Mouse (Mus musculus) stomach, embryonic 16.5 days (tissue): ENCODE results near the gene Fry. TPM values are rescaled to one million over a fixed set of nuclear protein-coding genes. Genes with fewer than 3 reads are reported as not detected.
A peak's percentile ranks its signal among the peaks of the same experiment; 100 is the strongest.

Source experiments
- ATAC-seq: fragments of 200-750 bp; cut with Nextera tagmentation; 2 replicates; pipeline ENCODE4 v1.8.0; 2017; ENCODE audit warnings: moderate number of reproducible peaks, moderate TSS enrichment; ENCODE audit not compliant: insufficient read depth, low FRiP score
- H3K27ac ChIP-seq: fragments of 300-500 bp; sonication (generic); 2 replicates; pipeline ENCODE4 v1.5.1; 2014; ENCODE audit warnings: low read length
- H3K27me3 ChIP-seq: fragments of 300-500 bp; sonication (generic); 2 replicates; pipeline ENCODE4 v1.6.1; 2014; ENCODE audit warnings: low read length, control low read depth, mixed read lengths; ENCODE audit not compliant: control insufficient read depth, insufficient read depth
- H3K36me3 ChIP-seq: fragments of 300-500 bp; sonication (generic); 2 replicates; pipeline ENCODE4 v1.6.1; 2014; ENCODE audit warnings: low read length; ENCODE audit not compliant: control insufficient read depth, insufficient read depth
- H3K4me1 ChIP-seq: fragments of 300-500 bp; sonication (generic); 2 replicates; pipeline ENCODE4 v1.6.1; 2014; ENCODE audit warnings: low read length, control low read depth, mixed read lengths; ENCODE audit not compliant: control insufficient read depth, insufficient read depth
- H3K4me2 ChIP-seq: fragments of 300-500 bp; sonication (generic); 2 replicates; pipeline ENCODE4 v1.6.1; 2014; ENCODE audit warnings: low read depth, low read length, mixed read lengths
- H3K4me3 ChIP-seq: fragments of 300-500 bp; sonication (generic); replicated peaks from 2 replicates; pipeline ENCODE4 v1.5.1; 2014; ENCODE audit warnings: mild to moderate bottlenecking, low read length
- H3K9ac ChIP-seq: fragments of 300-500 bp; sonication (generic); 2 replicates; pipeline ENCODE4 v1.6.1; 2014; ENCODE audit warnings: low read length
- H3K9me3 ChIP-seq: fragments of 300-500 bp; sonication (generic); replicated peaks from 2 replicates; pipeline ENCODE4 v1.6.1; 2016; ENCODE audit warnings: low read length, control low read depth; ENCODE audit not compliant: control insufficient read depth
- WGBS: fragments of 180-500 bp; shearing (Covaris S2); extraction: QIAGEN DNeasy Blood & Tissue Kit; methylation state at CpG from one replicate; pipeline ENCODE4 v1.1.7; 2014; 5-methylcytosine and 5-hydroxymethylcytosine counted together
- polyA plus RNA-seq: library from polyadenylated mRNA; unstranded; fragments of >200 nt; fragmentation: Nextera tagmentation; extraction: Ambion mirVana; gene quantifications from 2 replicates; pipeline ENCODE4 v1.2.1, GENCODE M21; 2015

Fry gene
- polyA plus RNA-seq, 1 experiment from 2014 or later = 10.8 TPM

GRCm38 (mm10) chr5:150186676-150187075 lies 68.2 kb downstream of the Fry start:
- H3K9ac ChIP-seq = no peak overlapping the region
- H3K9me3 ChIP-seq = no peaks in the 10 kb centered on the region; the same call in 1 of the 2 replicates
- no peak for ATAC-seq
- WGBS = 84% methylated on average over 4 of the region's 4 CpGs
- H3K27me3 ChIP-seq = no peaks in the 10 kb centered on the region
- H3K27ac ChIP-seq = no peak overlapping the region
- no peak overlapping the region for H3K4me3 ChIP-seq
- no peaks in the 10 kb centered on the region for H3K4me1 ChIP-seq
- no peak overlapping the region for H3K4me2 ChIP-seq
- no peaks in the 10 kb centered on the region for H3K36me3 ChIP-seq

GRCm38 (mm10) chr5:150188031-150188430 lies 69.6 kb downstream of the Fry start:
- Histone ChIP-seq H3K9ac (no peak overlapping the region), H3K4me2 (no peak overlapping the region), H3K4me3 (no peak overlapping the region), H3K4me1 (no peaks in the 10 kb centered on the region), H3K9me3 (no peaks in the 10 kb centered on the region; the same call in 1 of the 2 replicates), H3K27ac (no peak overlapping the region), H3K27me3 (no peaks in the 10 kb centered on the region), H3K36me3 (no peaks in the 10 kb centered on the region)
- WGBS = 85% methylated on average over 4 of the region's 4 CpGs
- no peak for ATAC-seq

- no peaks in the 10 kb centered on the region; the same call in 1 of the 2 replicates for H3K4me1 ChIP-seq
- no peak overlapping the region for H3K9ac ChIP-seq
- no peak overlapping the region for H3K4me2 ChIP-seq
- H3K9me3 ChIP-seq = no peaks in the 10 kb centered on the region; the same call in 1 of the 2 replicates
- no peaks in the 10 kb centered on the region for H3K27me3 ChIP-seq
- H3K27ac ChIP-seq = no peak overlapping the region
- no peaks in the 10 kb centered on the region for H3K36me3 ChIP-seq
- 96% methylated on average over 4 of the region's 4 CpGs for WGBS
- no peak overlapping the region for H3K4me3 ChIP-seq
- no peak for ATAC-seq
Observed at GRCm38 (mm10) chr5:150190454-150191358, 72.3 kb downstream of the Fry start.

GRCm38 (mm10) chr5:150195514-150196210 lies 77.2 kb downstream of the Fry start:
- Histone ChIP-seq H3K9ac (peak overlapping the region; percentile 53), H3K36me3 (no peaks in the 10 kb centered on the region), H3K27ac (peak overlapping the region; percentile 83), H3K9me3 (no peaks in the 10 kb centered on the region; the same call in 1 of the 2 replicates), H3K4me3 (peak overlapping the region; percentile 56), H3K4me1 (peaks cover 10% of the 10 kb centered on the region), H3K27me3 (no peaks in the 10 kb centered on the region), H3K4me2 (peak overlapping the region; percentile 83)
- 3% methylated on average over 22 of the region's 22 CpGs for WGBS
- ATAC-seq = peak; percentile 87; the same call in 1 of the 2 replicates

- Histone ChIP-seq H3K4me1 (peaks cover 10% of the 10 kb centered on the region), H3K4me3 (peak overlapping the region; percentile 56), H3K9ac (peak overlapping the region; percentile 53), H3K4me2 (peak overlapping the region; percentile 83), H3K27me3 (no peaks in the 10 kb centered on the region), H3K9me3 (no peaks in the 10 kb centered on the region), H3K27ac (peak overlapping the region; percentile 83), H3K36me3 (no peaks in the 10 kb centered on the region)
- peak; percentile 90 for ATAC-seq
- WGBS = 2% methylated on average over 6 of the region's 6 CpGs
Observed at GRCm38 (mm10) chr5:150196211-150196585, 77.8 kb downstream of the Fry start.

- Histone ChIP-seq H3K36me3 (no peaks in the 10 kb centered on the region), H3K4me2 (peak overlapping the region; percentile 83), H3K4me3 (peak overlapping the region; percentile 56), H3K4me1 (peaks cover 10% of the 10 kb centered on the region), H3K9me3 (no peaks in the 10 kb centered on the region), H3K9ac (peak overlapping the region; percentile 26; the same call in 1 of the 2 replicates), H3K27me3 (no peaks in the 10 kb centered on the region), H3K27ac (peak overlapping the region; percentile 83; the same call in 1 of the 2 replicates)
- no peak for ATAC-seq
- WGBS = 15% methylated on average over 6 of the region's 6 CpGs
Observed at GRCm38 (mm10) chr5:150196881-150197311, 78.5 kb downstream of the Fry start.

GRCm38 (mm10) chr5:150206749-150207148 lies 88.3 kb downstream of the Fry start:
- Histone ChIP-seq H3K27me3 (no peaks in the 10 kb centered on the region), H3K27ac (no peak overlapping the region), H3K9ac (no peak overlapping the region), H3K36me3 (no peaks in the 10 kb centered on the region), H3K4me2 (no peak overlapping the region), H3K4me3 (no peak overlapping the region), H3K4me1 (peaks cover 7% of the 10 kb centered on the region), H3K9me3 (peaks cover 4% of the 10 kb centered on the region; the same call in 1 of the 2 replicates)
- 88% methylated on average over 6 of the region's 6 CpGs for WGBS
- no peak for ATAC-seq

GRCm38 (mm10) chr5:150207596-150207995 lies 89.2 kb downstream of the Fry start:
- no peak for ATAC-seq
- Histone ChIP-seq H3K27me3 (no peaks in the 10 kb centered on the region), H3K9me3 (peaks cover 4% of the 10 kb centered on the region; the same call in 1 of the 2 replicates), H3K36me3 (no peaks in the 10 kb centered on the region), H3K27ac (peak overlapping the region; percentile 7; the same call in 1 of the 2 replicates), H3K4me1 (peaks cover 7% of the 10 kb centered on the region), H3K4me3 (peak overlapping the region; percentile 26), H3K9ac (peak overlapping the region; percentile 6; the same call in 1 of the 2 replicates), H3K4me2 (peak overlapping the region; percentile 46)
- 20% methylated on average over 18 of the region's 18 CpGs for WGBS
